Mouse (Mus musculus) left cerebral cortex, adult 8-10 months (tissue): ENCODE results near the gene Lnpep. TPM values are rescaled to one million over a fixed set of nuclear protein-coding genes. Genes with fewer than 3 reads are reported as not detected.
A peak's percentile ranks its signal among the peaks of the same experiment; 100 is the strongest.
"Not testable (repeated sequence)": the region's sequence is repeated elsewhere in the genome, so short reads cannot be mapped to it uniquely, and the experiment has no call there.

ENCODE experiments used
- DNase-seq, 2 experiments: peaks; one replicate each; pipeline ENCODE4 v3.0.0; 2022; ENCODE audit warnings: low spot score in 2 of 2
- total RNA-seq, 4 experiments: library from RNA; stranded (reverse); gene quantifications; 2 replicates each; pipeline ENCODE4 v1.2.4; 2022

Gene Lnpep
- total RNA-seq = 100 to 1,000 TPM in 3 of 4 experiments, 10 to 100 TPM in 1; 81.4 to 115 (median 110) TPM

- DNase-seq = peak; percentile 89 to 94
Observed at GRCm38 (mm10) chr17:17624957-17625586, at the start of gene Lnpep. Gene Lnpep, minus strand, starts transcription at chr17:17625050.

GRCm38 (mm10) chr17:17655829-17656176 is 31.0 kb upstream of the Lnpep start:
- no peak for DNase-seq

DNA sequence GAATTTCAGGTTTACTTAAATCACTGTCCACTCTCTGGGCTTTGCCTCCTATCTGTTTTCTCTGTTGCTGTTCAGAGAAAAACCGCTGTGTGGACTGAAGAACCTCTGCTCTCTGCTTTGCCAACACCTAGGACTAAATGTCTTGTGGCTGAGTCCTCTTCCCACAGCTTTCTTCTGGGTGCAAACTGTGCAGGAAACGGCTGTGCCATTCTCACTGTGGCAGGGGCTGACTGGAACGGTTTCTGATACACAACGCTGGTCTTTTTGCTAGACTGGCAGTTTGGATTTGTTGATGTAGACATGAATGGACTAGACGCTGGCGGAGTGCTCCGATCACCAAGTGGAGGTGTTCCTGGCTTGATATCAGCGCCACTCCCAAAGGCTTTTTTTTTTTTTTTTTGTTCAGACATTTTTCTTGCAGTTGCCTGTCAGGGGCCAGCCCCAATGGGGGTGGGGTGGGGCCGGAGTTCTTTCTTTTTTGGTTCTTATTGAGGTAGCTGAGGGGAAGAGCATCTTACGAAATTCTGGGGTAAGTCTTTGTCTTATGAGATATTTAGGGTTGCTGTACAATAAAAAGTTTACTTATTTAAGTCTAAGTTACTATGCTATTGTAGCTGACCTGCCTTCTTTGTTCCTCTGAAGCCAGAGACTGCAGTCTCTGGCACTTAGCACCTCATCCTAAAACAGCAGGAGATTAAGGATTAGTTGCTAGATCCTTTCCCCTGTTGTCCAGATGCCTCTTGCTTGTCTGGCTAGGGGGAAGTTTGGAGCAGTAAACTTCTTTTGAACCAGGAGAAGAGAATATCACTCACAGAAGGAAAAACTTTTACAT is 30.4 kb upstream of the Lnpep start:
- DNase-seq = no peak

- DNase-seq = no peak
Observed at GRCm38 (mm10) chr17:17652570-17652969, 27.7 kb upstream of the Lnpep start.

- DNase-seq = no peak
Observed at GRCm38 (mm10) chr17:17645738-17646137, 20.9 kb upstream of the Lnpep start.

DNA sequence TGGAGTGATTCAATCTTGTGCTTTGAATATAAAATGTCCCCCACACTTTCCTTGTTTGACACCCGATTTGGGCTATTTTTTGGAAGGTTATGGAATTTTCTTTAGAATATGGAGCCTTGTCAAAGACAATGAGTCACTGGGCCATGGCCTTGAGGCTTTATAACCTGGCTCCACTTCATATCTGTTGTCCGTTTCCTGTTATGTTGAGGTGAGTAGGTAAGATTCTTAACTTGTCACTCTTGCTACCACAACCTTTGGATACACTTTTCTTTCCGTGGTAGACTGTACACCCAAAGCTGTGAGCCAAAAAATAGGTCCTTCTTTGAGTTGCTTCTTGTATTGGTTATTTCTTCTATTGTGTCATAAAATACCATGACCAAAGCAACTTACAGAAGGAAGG is 12.5 kb upstream of the Lnpep start:
- DNase-seq = no peak

GRCm38 (mm10) chr17:17636147-17636546 is 11.3 kb upstream of the Lnpep start:
- DNase-seq = no peak

GRCm38 (mm10) chr17:17634033-17634432 is 9.2 kb upstream of the Lnpep start:
- no peak for DNase-seq

- no peak for DNase-seq
Observed at GRCm38 (mm10) chr17:17631985-17632384, 7.1 kb upstream of the Lnpep start.

- not testable (repeated sequence) for DNase-seq
Observed at GRCm38 (mm10) chr17:17628237-17628879, 3.5 kb upstream of the Lnpep start.

GRCm38 (mm10) chr17:17627558-17627957 is 2.7 kb upstream of the Lnpep start:
- no peak for DNase-seq

GRCm38 (mm10) chr17:17625887-17626679 is 1.2 kb upstream of the Lnpep start:
- DNase-seq = no peak

- DNase-seq = peak; percentile 77 to 94
Observed at GRCm38 (mm10) chr17:17624421-17624956, 361 bp downstream of the Lnpep start.

DNA sequence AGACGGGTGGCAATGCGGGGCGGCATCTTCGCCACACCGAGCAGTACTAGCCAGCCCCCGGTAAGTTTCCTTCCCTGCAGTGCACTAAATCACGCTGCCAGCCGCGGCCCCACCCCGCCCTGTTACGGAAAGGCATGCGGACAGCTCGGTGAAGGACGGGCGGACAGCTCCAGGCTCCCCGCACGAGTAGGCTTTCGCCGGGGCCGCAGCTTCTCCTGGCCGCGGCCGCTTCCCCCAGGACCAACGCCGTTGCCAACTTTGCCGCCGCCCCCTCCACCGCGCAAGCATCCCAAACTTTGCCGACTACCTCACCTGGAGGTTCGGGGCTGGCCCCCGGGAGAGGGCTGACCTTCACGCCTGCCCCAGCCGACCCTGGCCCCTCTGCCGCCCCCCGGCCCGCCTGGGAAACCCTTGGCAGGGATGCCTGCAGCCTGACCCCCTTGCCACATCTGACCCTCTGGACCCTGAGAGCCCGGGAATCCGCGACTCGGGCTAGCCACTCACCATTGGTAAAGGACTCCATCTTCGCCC is 895 bp downstream of the Lnpep start:
- DNase-seq = peak in 1 of 2 experiments; percentile 44

DNA sequence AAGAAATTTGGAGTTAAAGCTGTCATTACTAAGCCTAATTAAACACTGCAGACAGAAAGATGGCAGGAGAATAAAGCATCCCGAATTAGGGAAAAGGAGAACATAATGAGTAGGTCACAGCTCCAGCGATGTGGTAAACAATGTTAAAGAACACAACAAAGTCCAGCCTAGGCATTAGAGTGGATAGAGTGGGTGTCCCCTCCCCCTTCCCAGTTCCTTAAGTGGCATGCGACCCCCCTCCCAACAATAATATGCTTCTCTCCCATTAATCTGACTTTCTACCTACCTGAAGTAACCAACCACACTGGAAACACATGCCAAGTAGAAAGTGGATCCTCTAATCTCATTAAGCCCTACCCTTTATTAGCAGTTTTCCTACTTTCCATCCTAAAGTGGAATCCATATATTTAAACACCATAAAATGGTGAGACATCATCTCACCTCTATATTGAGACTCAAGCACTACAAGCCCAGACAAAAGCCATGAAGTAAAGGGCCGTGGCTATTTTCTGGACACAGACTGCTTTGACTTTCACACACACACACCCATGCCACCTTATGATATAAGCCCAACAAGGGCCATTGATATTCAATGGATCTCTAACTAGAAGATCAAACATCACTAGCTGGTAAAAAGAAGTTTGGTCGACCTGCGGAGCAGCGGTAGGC is 1.5 kb downstream of the Lnpep start:
- DNase-seq = no peak

- DNase-seq = no peak
Observed at GRCm38 (mm10) chr17:17622576-17622975, 2.3 kb downstream of the Lnpep start.

GRCm38 (mm10) chr17:17621586-17621985 is 3.3 kb downstream of the Lnpep start:
- no peak for DNase-seq

GRCm38 (mm10) chr17:17618463-17618862 is 6.4 kb downstream of the Lnpep start:
- no peak for DNase-seq

DNA sequence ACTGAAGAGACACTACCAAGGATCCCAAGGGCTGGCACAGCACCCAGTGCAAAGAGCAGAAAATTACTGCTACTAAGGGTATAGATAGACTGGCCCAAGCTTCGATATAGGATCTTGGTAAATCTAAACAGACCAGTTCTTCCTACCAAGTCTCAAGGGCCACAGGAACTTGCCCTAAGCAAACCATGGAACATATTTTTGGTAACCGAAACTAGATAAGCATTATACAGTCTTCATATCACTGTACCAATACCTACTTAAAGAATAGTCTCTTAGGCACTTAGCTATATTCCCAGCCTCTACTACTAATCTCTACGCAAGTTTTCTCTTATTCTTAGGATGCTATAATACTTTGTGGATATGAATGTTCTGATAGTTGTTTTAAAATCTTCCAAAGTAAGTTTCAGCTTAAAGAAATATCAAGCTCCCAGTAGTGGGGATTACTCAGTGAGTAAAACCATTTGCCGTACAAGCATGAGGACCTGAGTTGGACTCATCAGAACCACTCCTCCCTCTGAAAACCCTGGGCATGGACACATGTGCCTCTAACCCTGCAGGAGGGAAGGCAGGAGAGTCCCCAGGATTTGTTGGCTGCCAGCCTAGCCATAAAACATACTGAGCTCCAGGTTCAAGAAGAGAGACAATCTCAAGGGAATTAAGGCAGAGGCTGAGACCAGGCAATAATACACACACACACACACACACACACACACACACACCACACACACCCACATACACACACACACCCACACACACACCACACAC is 7.2 kb downstream of the Lnpep start:
- DNase-seq = no peak

- no peak for DNase-seq
Observed at GRCm38 (mm10) chr17:17612336-17612735, 12.5 kb downstream of the Lnpep start.
